Mouse (Mus musculus) olfactory bulb, adult 2 months (tissue): ENCODE data around the gene St3gal3.

Experiments
- CTCF ChIP-seq: fragments of 200-500 bp; IDR thresholded peaks from 2 replicates; pipeline ENCODE4 v1.5.1; 2012; ENCODE audit warnings: low read depth, mild to moderate bottlenecking, low read length, moderate library complexity; ENCODE audit not compliant: insufficient read depth
- POLR2A ChIP-seq: fragments of 200-500 bp; IDR thresholded peaks from 2 replicates; pipeline ENCODE4 v1.6.1; 2012; ENCODE audit warnings: mild to moderate bottlenecking, low read depth, low read length, moderate library complexity; ENCODE audit not compliant: insufficient read depth

DNA sequence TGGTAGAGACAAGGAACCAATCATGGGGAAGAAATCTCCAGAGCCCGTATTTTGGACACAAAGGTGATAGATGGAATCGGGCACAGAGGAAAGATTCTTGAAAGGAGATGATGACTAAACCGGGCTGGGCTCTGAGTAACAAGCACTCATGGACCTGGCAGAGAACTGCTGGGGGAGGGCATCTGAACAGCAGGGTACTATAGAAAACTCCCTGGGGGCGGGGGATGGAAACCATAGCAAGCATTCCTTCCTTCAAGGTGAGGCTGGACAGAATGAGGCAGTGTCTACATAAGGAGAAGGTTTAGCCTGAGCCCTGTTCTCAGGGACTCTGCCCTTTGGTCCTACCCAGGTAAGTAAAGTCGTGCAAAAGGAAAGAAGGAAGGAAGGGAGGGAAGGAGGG lies 160.0 kb downstream of the St3gal3 start:
- TF ChIP-seq CTCF (no peak), POLR2A (no peak)
